Mouse (Mus musculus) heart, embryonic 12.5 days (tissue): ENCODE measurements at regions not wholly inside any gene's neighbourhood (a gene's known extent, or its start where the extent isn't known, plus 50 kb on each side); places are given as distances from the start of the nearest gene placed in this dataset.
"Not testable (repeated sequence)": the region's sequence is repeated elsewhere in the genome, so short reads cannot be mapped to it uniquely, and the experiment has no call there.

Experiments
- ATAC-seq: fragments of 200-750 bp; cut with Nextera tagmentation; 2 replicates; pipeline ENCODE4 v1.8.0; 2017; ENCODE audit warnings: moderate TSS enrichment, moderate library complexity; ENCODE audit not compliant: insufficient number of reproducible peaks, low FRiP score
- H3K27ac ChIP-seq: fragments of 300-500 bp; sonication (generic); 2 replicates; pipeline ENCODE4 v1.5.1; 2016; ENCODE audit warnings: mild to moderate bottlenecking, moderate library complexity; ENCODE audit not compliant: poor library complexity, severe bottlenecking
- H3K27me3 ChIP-seq: fragments of 300-500 bp; sonication (generic); replicated peaks from 2 replicates; pipeline ENCODE4 v1.6.1; 2016; ENCODE audit warnings: mild to moderate bottlenecking, moderate library complexity
- H3K36me3 ChIP-seq: fragments of 300-500 bp; sonication (generic); 2 replicates; pipeline ENCODE4 v1.6.1; 2016; ENCODE audit warnings: mild to moderate bottlenecking, moderate library complexity
- H3K4me1 ChIP-seq: fragments of 300-500 bp; sonication (generic); replicated peaks from 2 replicates; pipeline ENCODE4 v1.6.1; 2016; ENCODE audit warnings: mild to moderate bottlenecking
- H3K4me2 ChIP-seq: fragments of 300-500 bp; sonication (generic); 2 replicates; pipeline ENCODE4 v1.6.1; 2016; ENCODE audit warnings: mild to moderate bottlenecking, moderate library complexity
- H3K4me3 ChIP-seq: fragments of 300-500 bp; sonication (generic); 2 replicates; pipeline ENCODE4 v1.5.1; 2016; ENCODE audit warnings: mild to moderate bottlenecking
- H3K9ac ChIP-seq: fragments of 300-500 bp; sonication (generic); 2 replicates; pipeline ENCODE4 v1.6.1; 2016; ENCODE audit warnings: mild to moderate bottlenecking, moderate library complexity
- H3K9me3 ChIP-seq: fragments of 300-500 bp; sonication (generic); replicated peaks from 2 replicates; pipeline ENCODE4 v1.6.1; 2016; ENCODE audit warnings: mild to moderate bottlenecking, moderate library complexity
- WGBS: fragments of 180-500 bp; shearing (Covaris S2); methylation state at CpG from one replicate; pipeline ENCODE4 v1.1.7; 2016; 5-methylcytosine and 5-hydroxymethylcytosine counted together

GRCm38 (mm10) chr8:54239106-54239505, 161.7 kb downstream of the Vegfc start:
- WGBS: 86% methylated on average over 7 of the region's 7 CpGs
- not testable (repeated sequence) for ATAC-seq, H3K4me3 ChIP-seq, H3K9ac ChIP-seq, H3K27me3 ChIP-seq, H3K4me1 ChIP-seq, H3K9me3 ChIP-seq, H3K4me2 ChIP-seq, H3K36me3 ChIP-seq, H3K27ac ChIP-seq

- H3K9ac ChIP-seq: no peak overlapping the region
- H3K27ac ChIP-seq: no peak overlapping the region
- H3K36me3 ChIP-seq: no peaks in the 10 kb centered on the region
- H3K4me1 ChIP-seq: 0 out of 2 replicates have a peak, but pooled peaks cover 5% of the 10 kb centered on the region
- H3K9me3 ChIP-seq: no peaks in the 10 kb centered on the region
- H3K4me2 ChIP-seq: no peak overlapping the region
- H3K27me3 ChIP-seq: no peaks in the 10 kb centered on the region
- no peak for ATAC-seq
- H3K4me3 ChIP-seq: no peak overlapping the region
Measured at GRCm38 (mm10) chr8:54255434-54255833, 178.0 kb downstream of the Vegfc start.

- Histone ChIP-seq H3K9me3 (no peaks in the 10 kb centered on the region), H3K4me1 (no peaks in the 10 kb centered on the region), H3K36me3 (no peaks in the 10 kb centered on the region), H3K9ac (no peak overlapping the region), H3K27ac (no peak overlapping the region), H3K4me3 (no peak overlapping the region), H3K4me2 (no peak overlapping the region), H3K27me3 (no peaks in the 10 kb centered on the region)
- ATAC-seq: no peak
- WGBS: 68% methylated on average over 2 of the region's 2 CpGs
Measured at GRCm38 (mm10) chr8:54270110-54270509, 192.7 kb downstream of the Vegfc start.

GRCm38 (mm10) chr8:54273080-54273479, 195.7 kb downstream of the Vegfc start:
- Histone ChIP-seq H3K27ac (no peak overlapping the region), H3K9me3 (no peaks in the 10 kb centered on the region), H3K9ac (no peak overlapping the region), H3K27me3 (no peaks in the 10 kb centered on the region), H3K4me2 (no peak overlapping the region), H3K4me3 (no peak overlapping the region), H3K4me1 (0 out of 2 replicates have a peak, but pooled peaks cover 4% of the 10 kb centered on the region), H3K36me3 (no peaks in the 10 kb centered on the region)
- no peak for ATAC-seq
- WGBS: 71% methylated on average over 3 of the region's 3 CpGs

- Histone ChIP-seq H3K4me3 (no peak overlapping the region), H3K27me3 (no peaks in the 10 kb centered on the region), H3K9ac (no peak overlapping the region), H3K27ac (no peak overlapping the region), H3K36me3 (no peaks in the 10 kb centered on the region), H3K4me1 (0 out of 2 replicates have a peak, but pooled peaks cover 4% of the 10 kb centered on the region), H3K4me2 (no peak overlapping the region), H3K9me3 (no peaks in the 10 kb centered on the region)
- ATAC-seq: peak; percentile 61; the same call in 1 of the 2 replicates
- 14% methylated on average over 1 of the region's 1 CpGs for WGBS
Measured at GRCm38 (mm10) chr8:54275487-54275886, 198.1 kb downstream of the Vegfc start.
